Mouse (Mus musculus) megakaryocyte, embryonic 14.5 days (primary cell): ENCODE measurements around the gene Pkig.

Source experiments
- FLI1 ChIP-seq: IDR thresholded peaks from 2 replicates; pipeline ENCODE4 v1.6.1; 2012; ENCODE audit warnings: low read length, inconsistent platforms, mixed read lengths
- GATA1 ChIP-seq: IDR thresholded peaks from 3 replicates; pipeline ENCODE4 v1.6.1; 2012; ENCODE audit warnings: mixed read lengths, low read length, inconsistent platforms, borderline replicate concordance

- TF ChIP-seq GATA1 (no peak), FLI1 (no peak)
These were observed 40.8 kb upstream of the Pkig start for GRCm38 (mm10) chr2:163617232-163617863.
